Comparison of ENCODE assay signal across 26 mouse cellular contexts in the genomic region with DNA sequence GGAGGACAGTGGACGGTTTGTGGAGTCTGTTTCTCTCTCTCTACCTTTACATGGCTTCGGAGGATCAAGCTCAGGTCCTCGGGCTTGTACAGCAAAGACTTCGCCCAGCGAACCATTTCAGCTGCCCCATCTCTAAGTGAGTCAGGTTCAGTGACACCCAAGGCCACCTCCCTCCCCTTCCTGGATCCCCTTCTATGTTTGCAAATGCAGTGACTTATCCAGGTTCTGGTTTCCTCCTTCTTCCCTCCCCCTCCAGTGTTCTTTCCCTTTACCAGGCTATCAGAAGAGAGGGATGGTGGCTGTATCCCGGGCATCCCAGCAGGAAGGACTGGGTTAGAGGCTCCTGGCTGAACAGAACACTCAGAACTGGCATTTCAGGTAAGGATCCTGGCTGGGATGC.
"Had no signal": no experiment of that assay in that cellular context is flagged by ENCODE, and none has a peak within 500 bp of the region (broad histone marks: within the 10 kb centered on the region; RNA-seq: fewer than 3 reads in every experiment).

No protein-coding gene starts in this region.

- H3K4me2 ChIP-seq: heart, embryonic 12.5 days; hindbrain, embryonic 12.5 days; hindbrain, embryonic 14.5 days; intestine, embryonic 15.5 days; limb, embryonic 12.5 days; liver, embryonic 11.5 days; liver, embryonic 13.5 days; liver, embryonic 15.5 days had no signal

- H3K9me3 ChIP-seq: heart, embryonic 10.5 days; heart, embryonic 12.5 days; hindbrain, embryonic 12.5 days; intestine, embryonic 15.5 days; limb, embryonic 10.5 days; limb, embryonic 12.5 days; liver, embryonic 13.5 days; liver, embryonic 15.5 days had no signal

- DNase-seq: gastrocnemius, adult 2 months; gastrocnemius, postnatal 10 days; gastrocnemius, postnatal 25 days; heart, adult 18-20 months; heart, postnatal 10 days; heart, postnatal 4 days; kidney, adult 18-20 months; kidney, postnatal 10 days; kidney, postnatal 4 days; liver, embryonic 13.5 days had no signal

- H3K9ac ChIP-seq: heart, embryonic 12.5 days; hindbrain, embryonic 12.5 days; hindbrain, embryonic 14.5 days; intestine, embryonic 15.5 days; limb, embryonic 12.5 days; liver, embryonic 13.5 days; liver, embryonic 15.5 days; liver, postnatal 0 days had no signal

- H3K4me3 ChIP-seq: gastrocnemius, adult 2 months; heart, embryonic 10.5 days; heart, embryonic 12.5 days; hindbrain, embryonic 10.5 days; hindbrain, embryonic 12.5 days; intestine, embryonic 15.5 days; layer of hippocampus, adult 2 months; left cerebral cortex, adult 2 months; limb, embryonic 10.5 days; limb, embryonic 12.5 days; liver, embryonic 13.5 days; liver, embryonic 15.5 days had no signal

- H3K27me3 ChIP-seq: intestine, embryonic 15.5 days had no signal

- H3K27ac ChIP-seq: gastrocnemius, adult 2 months; heart, embryonic 10.5 days; hindbrain, embryonic 10.5 days; hindbrain, embryonic 12.5 days; hindbrain, embryonic 14.5 days; intestine, embryonic 15.5 days; layer of hippocampus, adult 2 months; left cerebral cortex, adult 2 months; limb, embryonic 10.5 days; limb, embryonic 12.5 days; liver, embryonic 13.5 days; liver, embryonic 15.5 days had no signal

- ATAC-seq: hindbrain, embryonic 16.5 days; inflammation-experienced regulatory T-cells, adult 6 months; intestine, embryonic 15.5 days; intestine, postnatal 0 days had no signal

- H3K36me3 ChIP-seq: heart, embryonic 10.5 days; heart, embryonic 12.5 days; hindbrain, embryonic 10.5 days; hindbrain, embryonic 12.5 days; intestine, embryonic 15.5 days; limb, embryonic 12.5 days; liver, embryonic 13.5 days; liver, embryonic 15.5 days had no signal
